Mouse (Mus musculus) E14TG2a.4 (cell line): ENCODE measurements around the gene Mapk3.

Source experiments
- CTCF ChIP-seq: conservative IDR thresholded peaks from 2 replicates; pipeline ENCODE4 v1.5.1; 2014; ENCODE audit warnings: low read length
- NANOG ChIP-seq: IDR thresholded peaks from 2 replicates; pipeline ENCODE4 v1.6.1; 2014; ENCODE audit warnings: borderline replicate concordance, low read length, mixed read lengths
- POU5F1 ChIP-seq: IDR thresholded peaks from 2 replicates; pipeline ENCODE4 v1.6.1; 2014; ENCODE audit warnings: low read length, borderline replicate concordance

DNA sequence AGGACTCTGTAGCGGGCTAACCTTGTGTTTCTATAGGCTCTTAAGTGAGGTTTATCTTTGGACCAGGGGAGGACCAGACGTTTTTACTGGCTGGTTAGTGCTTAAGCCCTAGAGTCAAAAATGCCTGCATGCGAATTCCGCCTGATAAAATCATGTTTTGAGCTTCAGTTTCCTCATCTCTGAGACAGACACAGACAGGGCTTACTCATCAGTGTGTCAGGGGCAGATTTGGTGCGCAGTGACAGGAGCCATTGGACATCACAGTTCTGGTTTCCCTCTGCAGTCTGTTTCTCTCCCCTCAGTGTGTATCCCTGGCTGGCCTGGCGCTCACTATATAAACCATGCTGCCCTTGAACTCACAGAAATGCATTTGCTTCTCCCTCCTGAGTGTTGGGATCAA is 43.8 kb downstream of the Mapk3 start:
- no peak for TF ChIP-seq CTCF
- no peak for TF ChIP-seq NANOG
- TF ChIP-seq POU5F1 = no peak
